Mouse (Mus musculus): ENCODE results near the gene Sec24a.
A peak's percentile ranks its signal among the peaks of the same experiment; 100 is the strongest.

- TF ChIP-seq CTCF (IDR thresholded peaks at IDR 0.05): peak; percentile 20
- no peak for TF ChIP-seq EP300 (IDR thresholded peaks at IDR 0.05)
Observed at GRCm38 (mm10) chr11:51650691-51651515, 112.5 kb downstream of the Sec24a start, which contains the start of the genes N4bp3 and D930048N14Rik.

Data from lung, postnatal 0 days (tissue).